Mouse (Mus musculus) 416B (cell line): ENCODE measurements around the gene Ppfia1.
A peak's percentile ranks its signal among the peaks of the same experiment; 100 is the strongest.

Experiments
- DNase-seq: peaks from one replicate; pipeline ENCODE4 v3.0.0; 2011; ENCODE audit warnings: low read depth

The Ppfia1 gene

GRCm38 (mm10) chr7:144549904-144550566, 3.5 kb downstream of the Ppfia1 start:
- DNase-seq: peak; percentile 61

GRCm38 (mm10) chr7:144545231-144545630, 8.3 kb downstream of the Ppfia1 start:
- DNase-seq: no peak

DNA sequence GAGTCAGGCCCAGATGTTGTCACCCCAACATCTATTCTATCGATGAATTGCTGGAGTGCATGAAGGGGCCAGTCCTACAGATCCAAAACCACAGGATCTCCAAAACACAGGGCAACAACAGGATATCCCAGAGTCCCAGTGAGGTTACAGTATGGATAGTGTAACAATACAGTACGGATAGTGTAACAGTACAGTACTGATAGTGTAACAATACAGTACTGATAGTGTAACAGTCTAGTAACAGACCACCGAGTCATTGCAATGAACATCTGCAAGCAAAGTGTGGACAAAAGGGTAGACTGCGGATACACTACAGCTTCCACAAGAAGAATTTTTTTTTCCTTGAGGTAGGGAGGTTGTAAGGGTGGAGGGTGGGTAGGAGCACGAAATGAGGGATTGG, 12.2 kb downstream of the Ppfia1 start:
- DNase-seq: no peak

- no peak for DNase-seq
Measured at GRCm38 (mm10) chr7:144539146-144539545, 14.4 kb downstream of the Ppfia1 start.

GRCm38 (mm10) chr7:144538030-144538644, 15.4 kb downstream of the Ppfia1 start:
- no peak for DNase-seq

DNA sequence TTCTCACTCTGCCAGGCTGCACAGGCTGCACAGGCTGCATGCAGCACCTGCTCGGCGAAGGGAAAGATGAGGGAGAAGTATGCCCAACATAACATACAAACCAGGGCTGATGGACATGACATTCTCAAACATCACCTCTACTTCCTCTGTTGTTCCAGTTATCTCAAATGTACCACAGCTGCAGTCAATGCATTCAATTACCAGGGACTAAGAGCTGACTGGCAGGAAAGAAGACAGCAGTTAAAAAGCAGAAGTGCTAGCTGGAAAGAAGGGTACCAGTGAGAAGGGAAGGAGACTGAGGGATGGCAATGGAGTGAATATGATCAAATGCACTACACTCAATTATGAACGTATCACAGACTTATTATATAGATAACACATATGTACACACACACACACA, 17.2 kb downstream of the Ppfia1 start:
- peak; percentile 27 for DNase-seq

DNA sequence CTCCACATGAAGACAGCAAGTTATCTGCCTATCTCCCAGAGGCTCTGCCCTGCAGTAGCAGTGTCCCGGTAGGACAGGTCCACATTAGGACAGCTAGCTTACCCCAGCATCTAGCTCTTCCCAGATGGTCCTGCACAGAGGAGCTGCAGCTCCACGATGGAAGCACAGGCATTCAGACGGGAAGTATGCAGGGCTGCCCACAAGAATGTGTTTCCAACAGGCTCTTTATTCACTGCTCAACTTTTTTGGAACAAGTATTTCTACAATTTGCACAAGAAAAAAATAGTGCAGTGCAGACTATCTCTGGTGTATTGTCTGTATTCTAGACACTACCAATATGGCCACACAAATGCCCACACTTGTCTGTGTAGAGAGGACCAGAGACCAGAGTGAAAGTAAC, 18.8 kb downstream of the Ppfia1 start:
- DNase-seq: no peak

GRCm38 (mm10) chr7:144531585-144532378, 21.7 kb downstream of the Ppfia1 start:
- DNase-seq: no peak

GRCm38 (mm10) chr7:144529851-144530250, 23.7 kb downstream of the Ppfia1 start:
- DNase-seq: no peak

DNA sequence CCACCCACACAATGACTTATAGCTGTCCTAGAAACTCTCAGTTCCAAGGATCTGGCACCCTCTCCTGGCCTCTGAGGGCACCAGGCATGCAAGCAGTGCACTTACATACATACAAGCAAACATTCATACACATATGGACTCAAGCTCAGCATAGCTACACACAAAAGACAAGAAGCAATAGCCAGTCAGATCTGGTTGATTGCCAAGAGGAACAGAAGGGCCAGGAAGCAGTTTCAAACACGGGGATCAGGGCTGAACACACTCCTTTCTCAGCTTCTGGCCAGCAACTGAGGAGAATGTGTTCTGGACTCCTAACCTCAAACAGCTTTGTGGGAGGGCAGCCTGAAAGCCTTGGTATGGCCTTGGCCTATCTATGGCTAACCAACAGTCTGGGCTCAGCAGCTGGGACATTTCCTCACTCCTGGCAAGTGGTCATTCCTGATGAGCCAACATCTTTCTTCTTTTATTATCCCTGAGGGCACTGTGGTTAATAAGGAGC, 25.8 kb downstream of the Ppfia1 start:
- DNase-seq: peak; percentile 66

DNA sequence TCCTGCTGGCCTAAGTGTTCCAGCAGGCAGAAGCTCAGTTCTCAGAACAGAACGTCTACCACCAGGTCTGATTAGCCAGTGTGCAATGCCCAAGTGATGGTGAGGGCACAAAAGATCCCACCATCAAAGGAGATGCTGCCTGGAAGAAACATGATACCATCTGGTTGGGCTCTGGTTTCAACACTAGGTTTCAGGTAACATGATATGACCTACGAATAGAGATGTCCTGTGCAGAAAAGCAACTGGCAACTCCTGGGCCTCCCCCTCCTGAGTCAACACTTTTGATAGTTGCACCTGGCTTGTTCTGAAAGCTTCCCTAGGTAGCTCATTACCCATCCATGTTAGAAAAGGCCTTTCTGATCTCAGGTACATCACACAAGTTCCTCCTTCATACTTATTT, 26.9 kb downstream of the Ppfia1 start:
- peak; percentile 41 for DNase-seq

DNA sequence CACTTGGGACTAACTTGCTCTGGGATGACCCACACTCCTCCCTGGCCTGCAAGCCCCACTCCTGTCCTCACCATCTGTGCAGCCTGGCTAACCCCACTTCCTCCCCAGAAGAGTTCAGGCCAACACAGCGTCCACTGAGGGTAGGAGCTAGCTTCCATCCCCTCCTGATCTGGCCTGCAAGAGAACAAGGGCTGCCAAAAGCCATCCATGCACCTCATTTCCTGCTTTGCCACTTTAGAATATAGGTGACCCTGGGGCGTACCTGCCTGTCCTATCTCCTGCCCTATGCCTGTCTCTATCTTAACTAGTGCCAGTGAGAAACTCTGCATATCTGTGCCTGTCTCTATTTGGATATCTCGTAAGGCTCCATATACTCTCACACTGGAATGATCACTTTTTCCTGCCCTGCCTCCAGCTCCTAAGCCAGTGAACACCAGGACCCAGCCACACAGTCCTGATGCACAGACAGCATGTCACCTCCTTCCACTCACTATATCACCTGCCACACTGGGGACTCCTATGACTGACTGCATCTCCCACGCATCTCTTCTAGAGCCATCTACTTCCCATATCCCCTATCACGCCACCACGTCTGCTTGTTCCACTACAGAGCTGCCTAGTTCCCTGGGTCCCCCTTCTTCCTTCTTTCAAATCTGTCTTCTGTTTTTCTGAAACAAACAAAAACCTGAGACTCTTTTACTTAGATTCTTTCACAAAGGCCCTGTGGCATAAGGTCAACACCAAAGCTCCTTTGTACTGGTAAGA, 28.9 kb downstream of the Ppfia1 start:
- DNase-seq: peak; percentile 24

DNA sequence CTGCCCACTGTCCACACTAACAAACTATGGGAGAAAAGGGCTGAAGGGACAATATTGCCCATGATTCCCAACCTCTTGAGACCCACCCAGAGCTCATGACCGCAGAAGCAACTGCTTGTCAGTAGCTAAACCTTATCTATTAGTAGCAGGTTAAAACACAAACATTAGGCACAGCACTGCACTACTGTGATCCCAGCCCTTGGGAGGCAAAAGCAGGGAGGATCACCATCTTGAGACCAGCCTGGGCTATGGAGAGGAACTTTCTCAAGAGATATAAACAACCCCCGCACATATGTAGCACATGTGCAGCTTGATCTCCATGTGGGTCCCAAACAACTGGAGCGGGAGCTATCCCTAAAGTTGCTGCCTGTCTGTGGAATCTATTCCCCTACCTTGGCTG, 30.1 kb downstream of the Ppfia1 start:
- no peak for DNase-seq

DNA sequence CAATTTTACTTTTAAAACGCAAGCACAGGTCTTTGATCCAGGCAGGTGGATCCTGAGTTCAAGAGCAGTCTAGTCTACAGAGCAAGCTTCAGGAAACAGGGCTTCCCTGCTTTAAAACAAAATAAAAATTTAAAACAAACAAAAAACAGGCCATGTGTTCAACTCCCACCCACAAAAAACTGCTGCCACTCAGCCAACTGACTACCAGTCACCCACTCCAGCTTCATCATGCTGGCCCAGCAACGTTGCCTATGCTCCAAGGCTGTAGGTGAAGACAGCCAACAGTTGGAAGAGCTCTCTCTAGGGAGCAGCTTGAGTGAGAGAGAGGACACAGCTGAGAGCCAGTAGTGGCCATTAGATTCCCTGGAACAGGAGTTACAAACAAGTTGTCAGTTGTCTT, 31.6 kb downstream of the Ppfia1 start:
- DNase-seq: no peak

DNA sequence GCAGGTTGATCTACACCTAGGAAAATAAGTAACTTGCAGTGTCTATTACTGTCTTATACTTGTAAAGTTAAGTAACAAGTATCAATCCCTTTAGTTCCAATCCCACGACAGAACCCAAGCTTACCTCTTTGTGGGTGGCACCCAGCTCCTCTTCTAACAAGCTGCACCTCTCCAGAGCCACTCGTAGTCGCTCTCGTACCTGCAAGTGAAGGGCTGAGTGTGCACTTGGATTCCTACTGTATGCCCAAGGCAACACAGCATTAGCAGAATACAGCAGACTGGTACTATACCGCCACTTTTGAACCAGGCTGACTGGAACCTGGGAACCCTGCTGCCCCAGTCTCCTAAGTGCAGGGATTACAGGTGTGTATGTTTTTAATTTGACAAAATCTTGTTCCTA, 33.7 kb downstream of the Ppfia1 start:
- no peak for DNase-seq

DNA sequence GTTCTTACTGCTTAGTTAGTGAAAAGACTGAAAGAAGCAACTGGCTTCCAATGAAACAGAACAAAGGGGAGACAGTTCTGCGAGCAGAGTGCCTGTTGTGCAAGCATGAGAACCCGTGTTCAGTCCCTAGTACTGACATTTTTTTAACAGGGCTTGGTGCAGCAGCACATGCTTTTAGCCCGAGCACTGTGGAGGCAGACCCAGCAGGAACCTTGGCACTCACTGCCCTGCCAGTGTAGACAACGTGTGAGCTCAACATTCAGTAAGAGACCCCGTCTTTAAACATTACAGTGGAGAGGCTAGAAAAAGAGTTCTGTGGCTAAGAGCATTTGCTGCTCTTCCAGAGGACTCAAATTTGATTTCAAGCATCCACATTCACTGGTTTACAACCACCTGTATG, 36.8 kb downstream of the Ppfia1 start:
- no peak for DNase-seq

GRCm38 (mm10) chr7:144509090-144509489, 44.4 kb downstream of the Ppfia1 start:
- DNase-seq: no peak

DNA sequence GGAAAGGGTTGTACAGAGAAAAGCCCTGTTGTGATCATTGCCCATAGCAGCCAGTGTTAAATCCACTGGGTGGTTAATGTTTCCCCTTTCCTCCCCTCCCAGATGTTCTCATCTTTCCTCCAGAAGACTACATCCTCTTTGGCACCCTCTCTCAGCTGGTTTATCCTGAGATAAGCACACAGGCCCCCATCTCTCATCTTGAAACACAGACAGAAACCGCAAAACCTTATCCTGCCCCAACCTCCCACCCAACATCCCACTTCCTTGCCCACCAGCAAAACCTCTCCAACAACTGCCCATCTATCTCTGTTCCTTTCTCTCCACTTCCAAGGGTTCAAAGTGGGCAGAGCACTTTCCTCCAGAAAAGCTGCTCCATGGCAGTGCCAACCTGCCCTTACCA, 46.7 kb downstream of the Ppfia1 start:
- peak; percentile 40 for DNase-seq

- DNase-seq: no peak
Measured at GRCm38 (mm10) chr7:144503959-144504358, 49.6 kb downstream of the Ppfia1 start.

DNA sequence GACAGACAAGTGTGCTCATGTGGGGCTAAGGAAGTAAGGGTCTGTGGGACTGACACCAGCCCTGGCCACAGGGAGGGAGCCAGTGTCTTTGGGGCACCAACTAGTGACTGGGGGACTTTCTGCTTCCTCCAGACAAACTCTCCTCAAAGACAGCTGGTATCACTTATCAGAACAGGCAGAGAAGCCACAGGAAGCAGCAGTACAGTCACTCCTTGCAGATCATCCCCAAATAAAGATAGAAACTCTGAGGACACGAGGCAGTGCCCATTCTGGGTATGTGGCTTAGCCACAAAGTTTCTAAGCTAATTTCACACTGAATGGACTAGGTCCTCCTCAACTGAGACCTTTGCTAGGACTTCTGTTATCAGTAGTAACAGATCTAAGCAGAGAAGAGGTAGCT, 60.6 kb downstream of the Ppfia1 start:
- DNase-seq: peak; percentile 99

GRCm38 (mm10) chr7:144490201-144490873, 63.2 kb downstream of the Ppfia1 start:
- DNase-seq: no peak
